Mouse (Mus musculus) embryonic fibroblast, embryonic 13.5 days (primary cell): ENCODE data around the gene St8sia4. TPM values are rescaled to one million over a fixed set of nuclear protein-coding genes. Genes with fewer than 3 reads are reported as not detected.
A peak's percentile ranks its signal among the peaks of the same experiment; 100 is the strongest.

Source experiments
- H3K27ac ChIP-seq: 2 replicates; pipeline ENCODE4 v1.5.1; 2012; ENCODE audit warnings: low read length, control low read depth, inconsistent platforms; ENCODE audit not compliant: insufficient read depth
- H3K4me1 ChIP-seq: 2 replicates; pipeline ENCODE4 v1.6.1; 2011; ENCODE audit warnings: low read length; ENCODE audit not compliant: control insufficient read depth, insufficient read depth
- H3K4me3 ChIP-seq: 2 replicates; pipeline ENCODE4 v1.5.1; 2011; ENCODE audit warnings: mild to moderate bottlenecking, control low read depth, low read length; ENCODE audit not compliant: insufficient read depth
- CTCF ChIP-seq: IDR thresholded peaks from 2 replicates; pipeline ENCODE4 v1.5.1; 2011; ENCODE audit warnings: mild to moderate bottlenecking, control low read depth, low read length, moderate library complexity, borderline replicate concordance; ENCODE audit not compliant: insufficient read depth
- POLR2A ChIP-seq: IDR thresholded peaks from 2 replicates; pipeline ENCODE4 v1.6.1; 2011; ENCODE audit warnings: low read depth, mild to moderate bottlenecking, control low read depth, low read length, moderate library complexity
- polyA plus RNA-seq: library from polyadenylated mRNA; stranded (reverse); fragments of >200 nt; gene quantifications from 2 replicates; pipeline ENCODE4 v1.2.4, GENCODE M21; 2011; ENCODE audit warnings: low read depth; ENCODE audit not compliant: missing spikeins, insufficient read length

St8sia4 gene
- 0.21 and 0.22 TPM in 2 replicates for polyA plus RNA-seq

- peak within 1 kb of the TSS; percentile 65 for H3K4me3 ChIP-seq
- H3K4me1 ChIP-seq, result peaks cover 9% of the 10 kb centered on the region
- no peak for TF ChIP-seq CTCF
- 0 out of 2 replicates have a peak, but pooled peaks have one; percentile 17 for TF ChIP-seq POLR2A
- H3K27ac ChIP-seq, result no peak within 1 kb of the TSS
Measured at GRCm38 (mm10) chr1:95667435-95668252, at the start of gene St8sia4. TSS of gene St8sia4 (minus strand) at chr1:95667571.

- TF ChIP-seq CTCF, result no peak
- TF ChIP-seq POLR2A, result no peak
- H3K4me3 ChIP-seq, result no peak overlapping the region
- H3K27ac ChIP-seq, result no peak overlapping the region
- H3K4me1 ChIP-seq, result no peaks in the 10 kb centered on the region
Measured at GRCm38 (mm10) chr1:95709181-95709580, 41.8 kb upstream of the St8sia4 start.

GRCm38 (mm10) chr1:95699903-95700302 is 32.5 kb upstream of the St8sia4 start:
- no peaks in the 10 kb centered on the region for H3K4me1 ChIP-seq
- TF ChIP-seq CTCF, result no peak
- no peak for TF ChIP-seq POLR2A
- no peak overlapping the region for H3K27ac ChIP-seq
- no peak overlapping the region for H3K4me3 ChIP-seq

- H3K4me3 ChIP-seq, result no peak overlapping the region
- no peak for TF ChIP-seq CTCF
- TF ChIP-seq POLR2A, result no peak
- no peak overlapping the region for H3K27ac ChIP-seq
Measured at GRCm38 (mm10) chr1:95674052-95674451, 6.7 kb upstream of the St8sia4 start.

GRCm38 (mm10) chr1:95668253-95668805 is 958 bp upstream of the St8sia4 start:
- peaks cover 9% of the 10 kb centered on the region for H3K4me1 ChIP-seq
- no peak overlapping the region for H3K27ac ChIP-seq
- TF ChIP-seq POLR2A, result no peak
- TF ChIP-seq CTCF, result no peak
- peak overlapping the region; percentile 65 for H3K4me3 ChIP-seq

More at GRCm38 (mm10) chr1:95674052-95674451, 6.7 kb upstream of the St8sia4 start:
- no peaks in the 10 kb centered on the region for H3K4me1 ChIP-seq

GRCm38 (mm10) chr1:95666541-95667320 is 640 bp downstream of the St8sia4 start:
- no peak for TF ChIP-seq CTCF
- no peak for TF ChIP-seq POLR2A
- Histone ChIP-seq H3K27ac (no peak overlapping the region), H3K4me3 (peak overlapping the region; percentile 65)

GRCm38 (mm10) chr1:95665951-95666484 is 1.4 kb downstream of the St8sia4 start:
- H3K27ac ChIP-seq, result no peak overlapping the region
- TF ChIP-seq POLR2A (no peak), CTCF (no peak)
- peak overlapping the region; percentile 18 for H3K4me3 ChIP-seq
- peaks cover 9% of the 10 kb centered on the region for H3K4me1 ChIP-seq

More at GRCm38 (mm10) chr1:95666541-95667320, 640 bp downstream of the St8sia4 start:
- peaks cover 9% of the 10 kb centered on the region for H3K4me1 ChIP-seq

GRCm38 (mm10) chr1:95664969-95665702 is 2.2 kb downstream of the St8sia4 start:
- no peak overlapping the region for H3K27ac ChIP-seq
- no peak overlapping the region for H3K4me3 ChIP-seq
- no peak for TF ChIP-seq CTCF
- TF ChIP-seq POLR2A, result no peak
- H3K4me1 ChIP-seq, result peaks cover 9% of the 10 kb centered on the region

- Histone ChIP-seq H3K4me3 (no peak overlapping the region), H3K4me1 (peaks cover 9% of the 10 kb centered on the region), H3K27ac (no peak overlapping the region)
- TF ChIP-seq CTCF (no peak), POLR2A (no peak)
Measured at GRCm38 (mm10) chr1:95664321-95664825, 3.0 kb downstream of the St8sia4 start.
